Mouse (Mus musculus): ENCODE results near the gene Drap1. TPM values are rescaled to one million over a fixed set of nuclear protein-coding genes. Genes with fewer than 3 reads are reported as not detected.

The Drap1 gene
- total and polyA plus RNA-seq, 3 experiments: 183 to 307 TPM; not detected in 1

Other genes with a start within 250 kb of the Drap1 start
- gene Pacs1, start 151.9 kb downstream of the Drap1 start, total RNA-seq (2012; rRNA removed): 5.7 TPM in 2 replicates
- gene Pacs1, start 151.9 kb downstream of the Drap1 start, polyA plus RNA-seq (2012; ENCODE audit: insufficient read depth in 1 of 2, insufficient read length in 2 of 2, low read depth in 1 of 2, low replicate concordance in 2 of 2, missing spikeins in 1 of 2): 10 to 100 TPM in 1 of 2 experiments, not detected in 1; 19.9 TPM
- gene Sf3b2, start 129.5 kb downstream of the Drap1 start, total RNA-seq (2012; rRNA removed): 178 and 180 TPM in 2 replicates
- gene Sf3b2, start 129.5 kb downstream of the Drap1 start, polyA plus RNA-seq (2012; ENCODE audit: insufficient read depth in 1 of 2, insufficient read length in 2 of 2, low read depth in 1 of 2, low replicate concordance in 2 of 2, missing spikeins in 1 of 2): 100 to 1,000 TPM; 259 to 331 TPM
- gene Gal3st3, start 126.6 kb downstream of the Drap1 start, total RNA-seq (2012; rRNA removed): not detected in 2 replicates
- gene Gal3st3, start 126.6 kb downstream of the Drap1 start, polyA plus RNA-seq (2012; ENCODE audit: insufficient read depth in 1 of 2, insufficient read length in 2 of 2, low read depth in 1 of 2, low replicate concordance in 2 of 2, missing spikeins in 1 of 2): under 1 TPM in 1 of 2 experiments, not detected in 1; 0.04 TPM
- not detected in 2 replicates for gene Catsper1, start 89.2 kb downstream of the Drap1 start, total RNA-seq (2012; rRNA removed)
- gene Catsper1, start 89.2 kb downstream of the Drap1 start, polyA plus RNA-seq (2012; ENCODE audit: insufficient read depth in 1 of 2, insufficient read length in 2 of 2, low read depth in 1 of 2, low replicate concordance in 2 of 2, missing spikeins in 1 of 2): not detected
- not detected in 2 replicates for gene Cst6, start 75.4 kb downstream of the Drap1 start, total RNA-seq (2012; rRNA removed)
- under 1 TPM in 1 of 2 experiments, not detected in 1; 0.26 TPM for gene Cst6, start 75.4 kb downstream of the Drap1 start, polyA plus RNA-seq (2012; ENCODE audit: insufficient read depth in 1 of 2, insufficient read length in 2 of 2, low read depth in 1 of 2, low replicate concordance in 2 of 2, missing spikeins in 1 of 2)
- gene Eif1ad, start 58.2 kb downstream of the Drap1 start, total RNA-seq (2012; rRNA removed): 110 and 129 TPM in 2 replicates
- gene Eif1ad, start 58.2 kb downstream of the Drap1 start, polyA plus RNA-seq (2012; ENCODE audit: insufficient read depth in 1 of 2, insufficient read length in 2 of 2, low read depth in 1 of 2, low replicate concordance in 2 of 2, missing spikeins in 1 of 2): 100 to 1,000 TPM in 1 of 2 experiments, not detected in 1; 121 TPM
- gene Banf1, start 57.8 kb downstream of the Drap1 start, total RNA-seq (2012; rRNA removed): 207 and 211 TPM in 2 replicates
- gene Banf1, start 57.8 kb downstream of the Drap1 start, polyA plus RNA-seq (2012; ENCODE audit: insufficient read depth in 1 of 2, insufficient read length in 2 of 2, low read depth in 1 of 2, low replicate concordance in 2 of 2, missing spikeins in 1 of 2): 1,000 to 10,000 TPM in 1 of 2 experiments, 100 to 1,000 TPM in 1; 644 to 1,168 TPM
- 114 and 117 TPM in 2 replicates for gene Sart1, start 36.3 kb downstream of the Drap1 start, total RNA-seq (2012; rRNA removed)
- 100 to 1,000 TPM in 1 of 2 experiments, not detected in 1; 141 TPM for gene Sart1, start 36.3 kb downstream of the Drap1 start, polyA plus RNA-seq (2012; ENCODE audit: insufficient read depth in 1 of 2, insufficient read length in 2 of 2, low read depth in 1 of 2, low replicate concordance in 2 of 2, missing spikeins in 1 of 2)
- 0.54 and 0.72 TPM in 2 replicates for gene Tsga10ip, start 22.5 kb downstream of the Drap1 start, total RNA-seq (2012; rRNA removed)
- 1 to 10 TPM in 1 of 2 experiments, not detected in 1; 4.5 TPM for gene Tsga10ip, start 22.5 kb downstream of the Drap1 start, polyA plus RNA-seq (2012; ENCODE audit: insufficient read depth in 1 of 2, insufficient read length in 2 of 2, low read depth in 1 of 2, low replicate concordance in 2 of 2, missing spikeins in 1 of 2)
- 8.4 and 8.9 TPM in 2 replicates for gene AI837181, start 165 bp upstream of the Drap1 start, total RNA-seq (2012; rRNA removed)
- 10 to 100 TPM in 1 of 2 experiments, not detected in 1; 41.3 TPM for gene AI837181, start 165 bp upstream of the Drap1 start, polyA plus RNA-seq (2012; ENCODE audit: insufficient read depth in 1 of 2, insufficient read length in 2 of 2, low read depth in 1 of 2, low replicate concordance in 2 of 2, missing spikeins in 1 of 2)
- gene Fosl1, start 22.6 kb upstream of the Drap1 start, total RNA-seq (2012; rRNA removed): 1.1 and 2.0 TPM in 2 replicates
- 1 to 10 TPM in 1 of 2 experiments, not detected in 1; 3.1 TPM for gene Fosl1, start 22.6 kb upstream of the Drap1 start, polyA plus RNA-seq (2012; ENCODE audit: insufficient read depth in 1 of 2, insufficient read length in 2 of 2, low read depth in 1 of 2, low replicate concordance in 2 of 2, missing spikeins in 1 of 2)
- 3.6 and 4.1 TPM in 2 replicates for gene Ccdc85b, start 32.9 kb upstream of the Drap1 start, total RNA-seq (2012; rRNA removed)
- 1 to 10 TPM in 1 of 2 experiments, not detected in 1; 7.6 TPM for gene Ccdc85b, start 32.9 kb upstream of the Drap1 start, polyA plus RNA-seq (2012; ENCODE audit: insufficient read depth in 1 of 2, insufficient read length in 2 of 2, low read depth in 1 of 2, low replicate concordance in 2 of 2, missing spikeins in 1 of 2)
- 21.9 and 28.3 TPM in 2 replicates for gene Fibp, start 35.6 kb upstream of the Drap1 start, total RNA-seq (2012; rRNA removed)
- 10 to 100 TPM in 1 of 2 experiments, not detected in 1; 63.5 TPM for gene Fibp, start 35.6 kb upstream of the Drap1 start, polyA plus RNA-seq (2012; ENCODE audit: insufficient read depth in 1 of 2, insufficient read length in 2 of 2, low read depth in 1 of 2, low replicate concordance in 2 of 2, missing spikeins in 1 of 2)
- 0.15 TPM in 1 of 2 replicates, not detected in the other for gene Ctsw, start 43.5 kb upstream of the Drap1 start, total RNA-seq (2012; rRNA removed)
- gene Ctsw, start 43.5 kb upstream of the Drap1 start, polyA plus RNA-seq (2012; ENCODE audit: insufficient read depth in 1 of 2, insufficient read length in 2 of 2, low read depth in 1 of 2, low replicate concordance in 2 of 2, missing spikeins in 1 of 2): under 1 TPM in 1 of 2 experiments, not detected in 1; 0.39 TPM
- gene Efemp2, start 49.0 kb upstream of the Drap1 start, total RNA-seq (2012; rRNA removed): 7.5 and 10.4 TPM in 2 replicates
- 10 to 100 TPM in 1 of 2 experiments, not detected in 1; 17.7 TPM for gene Efemp2, start 49.0 kb upstream of the Drap1 start, polyA plus RNA-seq (2012; ENCODE audit: insufficient read depth in 1 of 2, insufficient read length in 2 of 2, low read depth in 1 of 2, low replicate concordance in 2 of 2, missing spikeins in 1 of 2)
- gene Mus81, start 63.4 kb upstream of the Drap1 start, total RNA-seq (2012; rRNA removed): 34.3 and 38.9 TPM in 2 replicates
- gene Mus81, start 63.4 kb upstream of the Drap1 start, polyA plus RNA-seq (2012; ENCODE audit: insufficient read depth in 1 of 2, insufficient read length in 2 of 2, low read depth in 1 of 2, low replicate concordance in 2 of 2, missing spikeins in 1 of 2): 10 to 100 TPM in 1 of 2 experiments, not detected in 1; 50.5 TPM
- gene Cfl1, start 65.5 kb upstream of the Drap1 start, total RNA-seq (2012; rRNA removed): 880 and 979 TPM in 2 replicates
- gene Cfl1, start 65.5 kb upstream of the Drap1 start, polyA plus RNA-seq (2012; ENCODE audit: insufficient read depth in 1 of 2, insufficient read length in 2 of 2, low read depth in 1 of 2, low replicate concordance in 2 of 2, missing spikeins in 1 of 2): 1,000 to 10,000 TPM in 1 of 2 experiments, not detected in 1; 2,037 TPM
- 0.19 and 0.23 TPM in 2 replicates for gene 1700020D05Rik, start 78.8 kb upstream of the Drap1 start, total RNA-seq (2012; rRNA removed)
- gene 1700020D05Rik, start 78.8 kb upstream of the Drap1 start, polyA plus RNA-seq (2012; ENCODE audit: insufficient read depth in 1 of 2, insufficient read length in 2 of 2, low read depth in 1 of 2, low replicate concordance in 2 of 2, missing spikeins in 1 of 2): under 1 TPM in 1 of 2 experiments, not detected in 1; 0.78 TPM
- gene Snx32, start 85.6 kb upstream of the Drap1 start, total RNA-seq (2012; rRNA removed): 1.3 and 1.8 TPM in 2 replicates
- gene Snx32, start 85.6 kb upstream of the Drap1 start, polyA plus RNA-seq (2012; ENCODE audit: insufficient read depth in 1 of 2, insufficient read length in 2 of 2, low read depth in 1 of 2, low replicate concordance in 2 of 2, missing spikeins in 1 of 2): 1 to 10 TPM in 1 of 2 experiments, not detected in 1; 2.6 TPM
- gene Ovol1, start 135.7 kb upstream of the Drap1 start, total RNA-seq (2012; rRNA removed): not detected in 2 replicates
- under 1 TPM in 1 of 2 experiments, not detected in 1; 0.06 TPM for gene Ovol1, start 135.7 kb upstream of the Drap1 start, polyA plus RNA-seq (2012; ENCODE audit: insufficient read depth in 1 of 2, insufficient read length in 2 of 2, low read depth in 1 of 2, low replicate concordance in 2 of 2, missing spikeins in 1 of 2)
- gene Ap5b1, start 143.0 kb upstream of the Drap1 start, total RNA-seq (2012; rRNA removed): 18.0 and 18.5 TPM in 2 replicates
- 10 to 100 TPM in 1 of 2 experiments, not detected in 1; 28.1 TPM for gene Ap5b1, start 143.0 kb upstream of the Drap1 start, polyA plus RNA-seq (2012; ENCODE audit: insufficient read depth in 1 of 2, insufficient read length in 2 of 2, low read depth in 1 of 2, low replicate concordance in 2 of 2, missing spikeins in 1 of 2)
- 109 and 124 TPM in 2 replicates for gene Rnaseh2c, start 176.9 kb upstream of the Drap1 start, total RNA-seq (2012; rRNA removed)
- gene Rnaseh2c, start 176.9 kb upstream of the Drap1 start, polyA plus RNA-seq (2012; ENCODE audit: insufficient read depth in 1 of 2, insufficient read length in 2 of 2, low read depth in 1 of 2, low replicate concordance in 2 of 2, missing spikeins in 1 of 2): 100 to 1,000 TPM in 1 of 2 experiments, not detected in 1; 165 TPM
- 51.0 and 54.5 TPM in 2 replicates for gene Kat5, start 185.3 kb upstream of the Drap1 start, total RNA-seq (2012; rRNA removed)
- gene Kat5, start 185.3 kb upstream of the Drap1 start, polyA plus RNA-seq (2012; ENCODE audit: insufficient read depth in 1 of 2, insufficient read length in 2 of 2, low read depth in 1 of 2, low replicate concordance in 2 of 2, missing spikeins in 1 of 2): 10 to 100 TPM in 1 of 2 experiments, not detected in 1; 67.6 TPM
- 16.4 and 19.0 TPM in 2 replicates for gene Rela, start 212.5 kb upstream of the Drap1 start, total RNA-seq (2012; rRNA removed)
- gene Rela, start 212.5 kb upstream of the Drap1 start, polyA plus RNA-seq (2012; ENCODE audit: insufficient read depth in 1 of 2, insufficient read length in 2 of 2, low read depth in 1 of 2, low replicate concordance in 2 of 2, missing spikeins in 1 of 2): 10 to 100 TPM in 1 of 2 experiments, not detected in 1; 61.7 TPM
- 6.2 and 7.6 TPM in 2 replicates for gene Sipa1, start 238.7 kb upstream of the Drap1 start, total RNA-seq (2012; rRNA removed)
- gene Sipa1, start 238.7 kb upstream of the Drap1 start, polyA plus RNA-seq (2012; ENCODE audit: insufficient read depth in 1 of 2, insufficient read length in 2 of 2, low read depth in 1 of 2, low replicate concordance in 2 of 2, missing spikeins in 1 of 2): 10 to 100 TPM in 1 of 2 experiments, not detected in 1; 15.5 TPM